Mouse (Mus musculus) heart, postnatal 14 days (tissue): ENCODE data around the gene Scube1. TPM values are rescaled to one million over a fixed set of nuclear protein-coding genes. Genes with fewer than 3 reads are reported as not detected.
A peak's percentile ranks its signal among the peaks of the same experiment; 100 is the strongest.

Experiments
- DNase-seq, 2 experiments: peaks; one replicate each; pipeline ENCODE4 v3.0.0; 2021 to 2022
- intact Hi-C: fragments of 180-260 bp; cut with DNase I; formaldehyde crosslinking; loops from one replicate; pipeline ENCODE4 v1.15.1; 2025
- total RNA-seq, 2 experiments: library from RNA; stranded (reverse); gene quantifications; 2 replicates each; pipeline ENCODE4 v1.2.3; 2021

Scube1 gene
- total RNA-seq, 2 experiments from 2014 or later = 3.7 to 4.0 TPM

DNA sequence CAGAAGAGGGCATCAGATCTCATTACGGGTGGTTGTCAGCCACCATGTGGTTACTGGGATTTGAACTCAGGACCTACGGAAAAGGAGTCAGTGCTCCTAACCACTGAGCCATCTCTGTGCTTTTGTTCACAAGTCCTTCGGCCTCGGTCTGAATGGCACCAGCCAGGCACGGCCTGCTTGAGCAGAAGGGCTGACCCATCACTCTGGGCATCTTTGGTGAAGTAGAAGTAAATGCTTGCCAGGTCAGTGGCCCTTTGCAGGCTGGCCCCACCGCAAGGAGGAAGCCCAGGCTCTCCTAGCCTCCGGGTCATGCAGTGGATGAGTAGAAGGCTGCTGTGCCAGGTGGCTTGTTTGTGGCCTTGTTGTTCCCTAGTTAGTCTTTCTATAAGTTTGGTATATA is 121.4 kb downstream of the Scube1 start:
- no peak for DNase-seq
- intact Hi-C loops = loop anchor here (5.0 kb wide), 1 partner anchor 36 kb away; no protein-coding TSS in a partner anchor

DNA sequence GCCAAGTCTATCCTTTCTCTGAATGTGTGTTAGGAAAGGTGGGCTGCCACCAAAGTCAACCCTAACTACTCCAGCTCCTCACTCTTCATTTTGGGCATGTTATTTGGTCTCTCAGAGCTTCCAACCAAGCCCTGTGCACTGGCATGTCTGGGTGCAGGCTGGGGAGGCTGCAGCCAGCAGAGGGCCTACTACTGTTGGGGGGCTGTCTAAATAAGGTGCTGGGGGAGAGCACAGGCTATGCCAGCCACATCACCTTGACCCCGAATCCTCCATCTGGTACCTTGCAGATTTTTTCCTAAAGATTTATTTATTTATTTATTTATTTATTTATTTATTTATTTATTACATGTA is 121.8 kb downstream of the Scube1 start:
- DNase-seq = no peak
- intact Hi-C loops = loop anchor here (5.0 kb wide), 1 partner anchor 36 kb away; no protein-coding TSS in a partner anchor

DNA sequence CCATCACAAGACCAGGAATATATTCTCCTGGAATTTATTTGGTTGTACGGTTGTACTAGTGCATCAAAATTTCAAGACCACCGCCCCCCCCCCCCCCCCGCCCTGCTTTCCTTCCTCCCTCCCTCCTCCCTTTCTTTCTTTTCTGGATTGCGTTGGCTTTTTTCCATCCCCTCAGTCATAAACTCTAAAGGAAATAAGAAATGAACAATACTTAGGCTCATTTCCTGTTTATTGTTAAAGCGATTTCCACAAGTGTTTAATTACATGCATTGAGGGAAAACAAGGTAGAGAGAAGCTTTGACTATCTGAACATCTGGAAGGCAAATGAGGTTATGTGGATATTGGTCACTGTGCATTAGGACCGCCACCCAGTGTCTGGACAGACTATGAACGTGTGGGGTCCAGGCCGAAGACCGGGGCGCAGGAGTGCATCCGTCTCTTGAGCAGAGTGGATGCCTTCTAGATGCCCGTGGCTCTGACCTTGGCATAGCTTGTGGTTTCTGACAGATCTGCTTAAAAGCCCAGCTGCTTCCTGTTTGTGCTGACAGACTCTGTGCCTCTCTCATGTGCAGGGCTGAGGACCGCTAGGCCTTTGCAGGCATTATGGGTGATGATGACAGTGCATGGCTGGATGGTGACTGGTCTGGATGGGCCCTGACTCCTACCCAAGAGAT is 122.3 kb downstream of the Scube1 start:
- intact Hi-C loops = loop anchor here (5.0 kb wide), 1 partner anchor 35 kb away; no protein-coding TSS in a partner anchor
- DNase-seq = peak; percentile 23 to 34

DNA sequence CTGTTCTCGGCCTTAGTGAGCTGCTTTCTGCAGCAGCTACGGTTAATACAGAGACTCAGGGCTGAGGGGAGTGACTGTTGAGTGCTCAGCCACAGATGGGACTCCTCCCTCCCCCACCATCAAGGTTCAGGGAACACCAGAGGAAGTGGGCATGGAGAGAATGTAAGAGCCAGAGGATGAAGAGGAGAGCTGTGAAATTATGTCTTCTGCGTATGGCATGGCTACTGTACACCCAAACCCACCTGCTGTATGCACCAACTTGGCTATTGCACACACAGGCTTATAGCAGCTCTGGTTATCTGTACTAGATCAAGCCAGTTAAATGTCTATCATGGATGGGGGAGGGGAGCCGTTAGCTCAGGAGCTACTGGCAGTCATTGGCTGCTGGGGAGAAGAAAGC is 123.6 kb downstream of the Scube1 start:
- DNase-seq = no peak
- intact Hi-C loops = loop anchor here (5.0 kb wide), 1 partner anchor 34 kb away; no protein-coding TSS in a partner anchor

DNA sequence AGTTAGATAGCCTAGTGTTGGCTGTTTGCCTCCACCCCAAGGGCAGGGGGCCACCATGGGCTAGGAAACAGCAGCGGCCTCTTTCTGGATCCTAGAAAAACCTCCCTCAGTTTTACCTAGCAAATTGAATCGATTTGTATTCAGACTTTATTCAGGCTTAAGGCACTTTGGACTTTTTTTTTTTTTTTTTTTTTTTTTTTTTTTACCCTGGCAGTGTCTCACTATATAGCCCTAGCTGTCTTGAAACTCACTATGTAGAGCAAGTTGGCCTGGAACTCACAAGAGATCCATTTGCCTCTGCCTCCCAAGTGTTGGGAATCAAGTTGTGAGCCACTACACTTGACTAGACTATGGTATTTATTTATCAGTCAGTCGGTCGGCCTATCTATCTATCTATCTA is 128.0 kb downstream of the Scube1 start:
- intact Hi-C loops = no loop called here
- no peak for DNase-seq

DNA sequence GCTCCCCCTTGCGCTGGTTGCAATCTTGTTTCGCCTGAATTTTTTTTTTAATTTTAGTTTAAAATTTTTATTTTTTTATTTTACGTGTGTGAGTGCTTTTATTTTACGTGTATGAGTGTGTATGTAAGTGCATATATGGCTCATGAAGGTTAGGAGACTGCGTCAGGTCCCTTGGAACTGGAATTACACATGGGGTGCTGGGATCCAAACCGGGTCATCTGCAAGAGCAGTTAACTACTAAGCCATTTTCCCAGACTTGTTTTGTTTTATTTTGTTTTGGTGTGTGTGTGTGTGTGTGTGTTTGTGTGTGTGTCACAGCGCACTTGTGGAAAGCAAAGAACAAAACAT is 129.5 kb downstream of the Scube1 start:
- intact Hi-C loops = no loop called here
- DNase-seq = no peak

DNA sequence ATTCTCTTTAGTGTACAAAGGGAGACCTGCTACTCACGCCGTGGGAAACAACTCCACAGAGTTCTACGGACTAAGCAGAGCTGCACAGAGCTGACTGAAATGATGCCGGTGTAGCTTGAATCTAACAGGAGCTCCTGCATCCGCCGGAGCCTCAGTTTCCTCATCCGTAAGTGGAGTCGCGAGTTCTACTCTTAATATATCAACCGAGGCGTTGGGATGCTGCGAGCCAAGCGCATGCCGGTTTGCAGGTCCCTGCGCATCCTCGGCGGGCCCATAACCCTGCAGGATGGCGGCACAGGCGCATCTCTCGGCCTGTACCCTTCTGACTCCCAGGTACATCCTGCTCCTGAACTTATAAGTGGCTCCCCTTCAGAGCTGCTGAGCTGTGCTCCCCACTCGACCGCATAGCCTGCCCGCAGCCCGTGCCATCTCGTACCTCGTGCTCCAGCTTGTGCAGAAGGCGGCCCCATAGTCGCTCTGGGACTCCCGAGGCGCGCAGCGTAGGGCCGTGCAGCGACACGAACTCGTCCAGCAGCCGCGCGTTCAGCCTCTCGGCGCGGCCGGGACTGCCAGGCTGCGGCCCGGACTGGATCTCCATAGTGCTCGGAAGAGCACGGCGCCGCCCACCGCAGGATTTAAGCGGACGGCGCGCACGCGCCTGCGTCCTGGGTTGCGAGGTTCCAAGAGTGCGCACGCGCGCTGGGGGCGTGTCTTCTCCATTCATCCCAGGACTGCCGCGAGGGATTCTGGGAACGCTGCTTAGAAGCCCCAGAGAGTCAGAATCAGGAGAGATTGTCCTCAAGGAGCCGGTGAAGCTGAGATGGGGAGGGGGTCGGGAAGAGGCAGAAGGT is 130.1 kb downstream of the Scube1 start, which contains the start of gene Ttll12:
Ttll12 (minus strand) TSS at position 645 of the 851 bp plus-strand sequence.
- intact Hi-C loops = no loop called here
- peak; percentile 95 for DNase-seq

DNA sequence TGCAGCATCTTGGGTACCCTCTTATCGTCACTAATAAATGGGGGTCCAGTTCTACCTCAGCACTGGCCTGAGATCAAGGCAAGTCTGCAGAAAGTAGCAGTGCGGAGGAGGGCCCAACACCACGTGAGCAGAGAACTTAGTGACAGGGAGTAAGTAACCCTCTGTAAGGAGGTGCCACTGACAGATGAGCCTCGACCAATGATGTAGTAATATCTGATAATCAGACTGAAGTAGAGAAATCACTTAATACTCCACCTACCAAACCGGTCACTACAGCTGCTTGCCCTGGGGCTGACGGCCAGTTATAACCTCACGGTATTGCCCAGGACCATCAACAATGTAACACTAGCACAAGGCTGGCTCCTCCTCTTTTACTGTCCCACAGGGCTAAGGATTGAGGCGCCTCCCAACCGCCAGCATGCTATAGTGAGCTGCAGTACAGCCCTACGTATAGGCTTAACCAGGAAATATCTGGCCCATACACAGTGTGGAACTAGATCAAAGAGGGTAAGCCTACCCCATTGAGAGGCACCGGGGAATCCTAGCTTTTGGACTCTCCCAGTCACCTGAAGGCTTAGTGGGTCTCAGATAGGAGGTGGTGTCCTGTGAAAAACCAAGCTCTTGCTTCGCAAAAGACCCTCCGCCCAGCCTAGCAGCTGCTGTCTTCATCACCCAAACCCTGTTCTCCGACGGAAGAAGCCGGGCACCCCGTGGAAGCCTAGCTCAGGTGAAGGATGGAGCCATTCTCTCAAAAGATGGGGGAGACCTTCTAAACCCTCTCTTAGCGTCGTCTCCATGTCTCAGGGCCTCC is 130.9 kb downstream of the Scube1 start:
- DNase-seq = no peak
- intact Hi-C loops = no loop called here

DNA sequence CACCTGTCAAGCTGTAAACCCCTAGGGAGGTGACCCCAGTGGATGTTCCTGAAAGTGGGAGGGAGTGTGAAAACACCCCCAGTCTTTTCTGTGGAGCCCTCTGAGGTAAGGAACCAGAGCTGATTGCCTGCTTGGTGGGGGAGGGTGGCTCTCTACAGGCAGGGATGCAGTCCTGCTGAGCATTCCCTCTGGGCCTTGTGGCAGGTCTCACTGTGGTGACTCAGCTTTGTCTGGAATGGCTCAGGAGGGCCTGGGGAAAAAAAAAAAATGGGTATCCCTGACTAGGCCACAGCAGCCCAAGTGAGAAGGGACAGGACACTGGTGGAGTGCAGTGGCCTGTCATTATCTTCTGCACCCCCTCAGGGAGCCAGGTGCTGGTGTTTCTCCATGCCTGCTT is 131.6 kb downstream of the Scube1 start:
- DNase-seq = no peak
- intact Hi-C loops = no loop called here

DNA sequence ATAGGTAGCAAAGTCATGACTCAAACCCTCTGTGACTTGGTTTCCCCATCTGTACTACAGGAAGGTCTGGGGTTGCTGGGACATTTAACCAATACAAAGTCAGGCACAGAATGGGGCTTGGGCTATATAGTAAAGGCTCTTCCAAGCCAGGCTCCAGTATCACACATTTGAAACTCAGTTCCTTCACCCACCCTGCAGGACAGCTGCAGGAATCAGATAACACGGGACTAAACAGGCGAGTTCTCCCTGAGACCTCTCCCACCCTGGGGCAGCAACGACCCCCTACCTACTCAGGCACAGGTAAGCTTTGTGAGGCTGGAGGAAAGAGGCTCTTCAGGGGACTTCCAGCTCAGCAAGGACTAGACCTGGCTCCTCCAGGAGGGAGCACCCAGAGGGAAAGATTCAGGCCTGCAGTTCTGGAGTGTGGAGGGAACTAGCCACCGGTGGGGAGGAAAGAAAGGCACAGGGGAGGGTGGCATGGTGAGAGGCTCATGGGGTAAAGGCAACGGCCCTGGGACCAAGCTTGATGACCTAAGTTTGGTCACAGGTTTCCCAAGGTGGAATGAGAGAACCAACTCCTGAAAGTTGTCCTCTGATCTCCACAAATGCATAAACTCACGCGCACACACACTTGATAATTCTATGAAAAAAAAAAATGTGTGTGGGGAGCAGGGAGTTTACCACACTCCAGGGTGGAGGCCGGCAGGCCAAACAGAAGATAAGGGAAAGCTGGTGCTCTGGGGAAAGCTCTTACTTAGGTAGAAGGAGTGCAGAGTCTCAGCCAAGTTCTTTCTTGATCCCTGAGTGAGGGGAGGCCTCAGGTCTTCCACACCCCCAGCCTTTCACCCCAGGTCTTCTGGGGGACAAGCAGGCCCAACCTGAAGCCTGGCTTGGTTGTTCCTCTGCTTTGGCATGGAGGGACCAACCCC is 132.3 kb downstream of the Scube1 start:
- no peak for DNase-seq
- intact Hi-C loops = no loop called here

DNA sequence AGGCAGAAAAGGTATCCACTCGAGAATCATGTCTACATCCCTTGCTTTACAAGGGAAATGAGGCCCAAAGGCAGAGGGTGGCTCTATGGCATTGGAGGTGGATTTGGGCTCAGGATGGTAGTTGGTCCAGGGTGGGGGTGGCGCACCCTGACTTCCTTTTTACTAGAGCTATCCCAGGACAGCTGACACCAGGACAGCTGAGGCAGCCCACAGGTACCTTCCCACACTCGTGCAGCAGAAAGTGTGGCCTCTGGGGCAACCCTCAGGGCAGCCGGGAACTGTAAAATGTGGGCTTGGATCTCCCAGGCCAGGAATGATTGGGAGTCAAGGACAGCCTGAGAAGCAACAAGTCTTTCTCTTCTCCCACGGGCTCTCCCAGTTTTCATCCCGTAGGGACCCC is 133.1 kb downstream of the Scube1 start:
- intact Hi-C loops = no loop called here
- DNase-seq = no peak

DNA sequence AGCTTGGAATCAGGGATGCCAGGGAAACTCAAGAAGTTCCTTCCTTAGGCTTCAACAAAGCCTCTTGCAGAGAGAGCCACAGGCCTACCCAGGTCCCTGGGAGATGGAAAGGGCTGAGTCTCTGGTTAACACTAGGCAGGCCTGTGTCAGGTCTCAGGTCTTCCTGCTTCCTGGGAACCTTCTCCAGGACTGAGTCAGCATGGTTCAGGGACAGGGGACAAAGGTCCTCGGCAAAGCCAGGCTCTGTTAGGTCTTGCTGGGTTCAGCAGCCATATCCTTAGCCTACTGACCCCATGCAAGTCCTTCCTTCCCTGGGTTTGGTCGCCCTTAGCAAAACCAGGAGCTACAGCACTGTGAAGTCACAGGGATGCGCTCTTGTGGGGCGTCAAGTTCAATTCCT is 134.0 kb downstream of the Scube1 start:
- DNase-seq = no peak

DNA sequence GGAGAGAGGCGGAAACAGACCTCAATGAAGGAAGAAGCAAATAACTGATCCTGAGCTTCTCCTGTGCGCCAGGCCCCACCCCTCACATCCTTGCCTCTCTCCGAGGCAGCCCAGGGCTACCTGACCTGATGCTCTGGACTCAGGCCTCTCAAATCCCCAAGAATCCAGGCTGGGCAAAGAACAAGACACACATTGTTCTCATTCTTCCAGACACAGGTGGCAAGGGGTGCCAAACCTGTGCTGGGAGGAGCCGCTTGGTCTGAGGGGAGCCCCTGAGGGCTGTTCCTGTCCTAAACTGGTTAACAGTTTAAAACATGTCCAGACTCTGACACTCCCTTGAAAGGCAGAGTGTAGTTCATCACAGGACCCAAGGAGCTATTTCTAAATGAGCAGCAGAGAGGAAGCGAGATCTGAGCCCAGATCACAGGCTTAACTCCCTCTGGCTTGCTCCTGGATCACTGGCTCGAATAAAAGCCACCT is 140.0 kb downstream of the Scube1 start:
- intact Hi-C loops = no loop called here
- DNase-seq = no peak

More for the DNA sequence above, 134.0 kb downstream of the Scube1 start:
- intact Hi-C loops = no loop called here

DNA sequence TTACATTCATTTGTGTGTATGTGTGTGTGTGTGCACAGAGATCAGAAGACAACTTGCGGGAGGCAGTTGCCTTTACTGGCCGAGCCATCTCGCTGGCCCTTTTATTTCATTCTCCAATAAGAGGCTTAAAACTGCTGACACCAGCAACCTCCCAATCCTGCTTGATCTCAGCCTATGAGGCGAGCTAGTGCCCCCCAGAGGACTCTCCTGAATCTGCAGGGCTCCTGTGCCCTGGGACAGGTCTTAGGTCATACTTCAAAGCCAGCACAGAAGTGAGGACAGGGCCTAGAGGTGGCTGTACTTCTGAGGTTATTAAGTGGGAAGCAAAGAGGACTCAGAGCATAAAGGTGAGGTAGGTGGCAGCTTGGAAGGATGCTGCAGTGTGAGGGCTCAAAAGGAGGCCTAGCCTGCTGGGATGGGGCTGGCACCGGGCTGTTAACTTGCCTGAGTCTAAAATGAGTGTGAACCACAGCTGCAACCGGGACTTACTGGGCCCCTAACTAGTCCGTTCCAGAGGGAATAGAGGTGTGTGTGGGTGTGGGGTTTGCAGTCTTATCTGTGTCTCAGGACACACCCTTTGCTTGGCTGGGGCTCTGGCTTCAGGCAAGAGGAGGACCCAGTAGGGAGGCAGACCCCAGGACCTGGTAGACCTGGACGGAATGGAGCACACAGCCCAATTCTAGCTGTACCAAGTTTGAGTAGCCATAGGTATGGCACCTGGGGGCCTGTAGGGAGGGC is 141.2 kb downstream of the Scube1 start:
- DNase-seq = peak; percentile 40 to 69
- intact Hi-C loops = no loop called here

DNA sequence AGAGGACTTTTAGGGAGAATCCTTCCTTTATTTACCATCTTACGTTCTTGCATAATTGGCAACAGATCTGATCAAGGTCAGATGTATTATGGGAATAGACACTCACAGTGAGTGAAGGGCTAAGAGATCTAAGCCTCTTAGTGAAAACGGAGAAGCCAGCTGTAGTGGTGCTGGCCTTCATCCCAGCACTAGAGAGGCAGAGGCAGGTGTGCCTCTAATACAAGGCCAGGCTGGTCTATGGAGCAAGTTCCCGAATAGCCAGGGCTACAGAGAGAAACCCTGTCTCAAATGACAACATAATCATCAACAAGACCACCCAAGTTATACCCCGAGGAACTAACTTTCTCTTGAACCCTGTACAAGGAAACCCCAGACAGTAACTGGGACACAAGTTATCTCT is 141.9 kb downstream of the Scube1 start:
- no peak for DNase-seq
- intact Hi-C loops = no loop called here

DNA sequence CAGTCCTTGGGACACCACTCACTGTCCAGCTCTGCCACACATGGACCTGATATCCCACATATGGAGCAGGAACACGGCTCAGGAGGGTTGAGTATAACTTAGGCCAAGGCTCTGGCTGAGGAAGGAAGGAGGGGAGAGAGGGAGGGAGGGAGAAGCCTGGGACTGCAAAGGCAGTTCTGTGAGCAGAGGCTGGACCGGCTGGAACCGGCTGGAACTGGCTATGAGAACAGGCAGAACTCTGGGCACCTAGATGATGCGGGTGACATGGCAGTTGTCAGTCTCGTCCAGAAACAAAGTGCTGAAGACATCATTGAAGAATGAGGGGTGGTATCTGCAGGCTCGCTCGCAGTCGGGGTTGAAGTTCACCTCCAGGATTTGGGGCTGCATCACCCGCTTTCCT is 148.2 kb downstream of the Scube1 start:
- intact Hi-C loops = loop anchor here (5.0 kb wide), 1 partner anchor 194 kb away; no protein-coding TSS in a partner anchor
- no peak for DNase-seq

DNA sequence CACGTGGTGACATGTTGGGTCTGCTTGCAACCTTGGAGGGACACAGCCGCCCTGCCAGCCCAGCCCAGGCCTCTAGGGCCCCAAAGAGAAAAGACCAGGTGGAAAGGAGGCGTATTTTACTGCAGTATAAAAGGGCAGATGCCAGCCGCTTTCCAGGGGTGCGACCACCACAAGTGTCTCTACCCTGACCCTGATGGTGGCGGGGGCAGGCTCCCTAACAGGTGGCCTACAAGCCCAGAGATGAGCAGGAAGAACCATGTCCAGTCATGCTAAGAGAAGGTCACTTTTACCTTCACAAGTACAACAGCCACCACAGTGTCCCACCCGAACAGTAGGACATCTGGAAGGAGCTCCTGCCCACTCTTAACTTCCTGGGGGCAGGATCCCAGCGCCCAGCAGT is 149.3 kb downstream of the Scube1 start:
- no peak for DNase-seq
- intact Hi-C loops = loop anchor here (5.0 kb wide), 1 partner anchor 193 kb away; no protein-coding TSS in a partner anchor

DNA sequence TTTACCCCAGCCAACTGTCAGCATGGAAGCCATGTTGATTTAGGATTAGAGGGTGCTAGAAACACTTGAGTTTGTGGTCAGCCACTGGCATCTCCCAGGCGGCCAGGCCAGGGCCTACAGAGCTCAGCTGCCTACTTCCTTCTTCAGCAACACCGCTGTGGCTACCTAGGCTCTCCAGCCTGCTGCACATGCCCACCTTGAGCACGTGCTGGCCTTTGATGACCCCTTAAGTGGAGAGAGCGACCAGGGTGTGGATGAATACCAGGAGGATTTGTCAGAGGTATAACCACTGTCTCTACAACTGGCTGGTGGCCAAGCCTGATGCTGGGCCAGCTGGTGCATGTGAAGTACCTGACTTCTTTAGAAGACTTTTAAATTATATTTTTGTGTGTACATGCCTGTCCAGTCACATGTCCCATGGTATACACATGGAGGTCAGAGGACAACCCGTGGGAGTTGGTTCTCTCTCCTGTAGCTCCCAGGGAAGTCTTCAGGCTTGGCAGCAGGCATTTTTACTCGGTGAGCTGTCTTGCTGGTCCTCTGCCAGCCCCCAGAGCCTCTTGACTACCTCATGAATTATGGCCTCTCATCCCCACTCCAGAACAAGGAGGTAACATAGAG is 150.0 kb downstream of the Scube1 start:
- no peak for DNase-seq
- intact Hi-C loops = loop anchor here (5.0 kb wide), 1 partner anchor 193 kb away; no protein-coding TSS in a partner anchor
